Mouse (Mus musculus) small intestine, adult 2 months (tissue): ENCODE data around the gene Kpna2. TPM values are rescaled to one million over a fixed set of nuclear protein-coding genes. Genes with fewer than 3 reads are reported as not detected.
"Not testable (repeated sequence)": the region's sequence is repeated elsewhere in the genome, so short reads cannot be mapped to it uniquely, and the experiment has no call there.

ENCODE experiments used
- H3K27ac ChIP-seq: fragments of 200-500 bp; 2 replicates; pipeline ENCODE4 v1.5.1; 2012; ENCODE audit warnings: low read depth, low read length, control low read depth, inconsistent platforms; ENCODE audit not compliant: insufficient read depth
- H3K27me3 ChIP-seq: fragments of 200-500 bp; 2 replicates; pipeline ENCODE4 v1.6.1; 2012; ENCODE audit warnings: mild to moderate bottlenecking, moderate library complexity, low read length, inconsistent platforms; ENCODE audit not compliant: control insufficient read depth, insufficient read depth
- H3K36me3 ChIP-seq: fragments of 200-500 bp; 2 replicates; pipeline ENCODE4 v1.6.1; 2012; ENCODE audit warnings: mild to moderate bottlenecking, low read length, control low read depth, inconsistent platforms; ENCODE audit not compliant: control insufficient read depth, insufficient read depth
- H3K4me1 ChIP-seq: fragments of 200-500 bp; 2 replicates; pipeline ENCODE4 v1.6.1; 2012; ENCODE audit warnings: low read length, inconsistent platforms, mixed read lengths; ENCODE audit not compliant: control insufficient read depth, insufficient read depth, insufficient read length
- H3K4me3 ChIP-seq: fragments of 200-500 bp; 2 replicates; pipeline ENCODE4 v1.5.1; 2012; ENCODE audit warnings: low read depth, mild to moderate bottlenecking, control low read depth, inconsistent platforms, low read length, moderate library complexity
- CTCF ChIP-seq: fragments of 200-500 bp; IDR thresholded peaks from 2 replicates; pipeline ENCODE4 v1.5.1; 2012; ENCODE audit warnings: low read depth, mild to moderate bottlenecking, control low read depth, inconsistent platforms, low read length, moderate library complexity, mixed read lengths; ENCODE audit not compliant: insufficient replicate concordance, insufficient read length; ENCODE audit errors: extremely low read depth
- POLR2A ChIP-seq: fragments of 200-500 bp; IDR thresholded peaks from 2 replicates; pipeline ENCODE4 v1.6.1; 2012; ENCODE audit warnings: low read depth, mild to moderate bottlenecking, control low read depth, inconsistent platforms, low read length, moderate library complexity
- WGBS: fragments of 180-500 bp; shearing (Covaris S2); methylation state at CpG from one replicate; pipeline ENCODE4 v1.1.7; 2018; 5-methylcytosine and 5-hydroxymethylcytosine counted together
- polyA plus RNA-seq: library from polyadenylated mRNA; depleted of rRNA; stranded (reverse); fragments of >200 nt; gene quantifications from 2 replicates; pipeline ENCODE4 v1.2.3, GENCODE M21; 2012

Kpna2 gene
- polyA plus RNA-seq, 1 experiment: 15.2 TPM

- Histone ChIP-seq H3K36me3 (no peaks in the 10 kb centered on the region), H3K27me3 (no peaks in the 10 kb centered on the region), H3K4me3 (no peak overlapping the region), H3K4me1 (peaks cover 6% of the 10 kb centered on the region; the same call in 1 of the 2 replicates), H3K27ac (no peak overlapping the region)
- peak; percentile 49 for TF ChIP-seq CTCF
- no peak for TF ChIP-seq POLR2A
- 42% methylated on average over 8 of the region's 8 CpGs for WGBS
Measured at GRCm38 (mm10) chr11:107018606-107019005, 19.3 kb upstream of the Kpna2 start.

GRCm38 (mm10) chr11:107017339-107017886 is 18.1 kb upstream of the Kpna2 start:
- TF ChIP-seq CTCF: no peak
- 66% methylated on average over 6 of the region's 6 CpGs for WGBS
- H3K27me3 ChIP-seq: no peaks in the 10 kb centered on the region
- no peaks in the 10 kb centered on the region for H3K36me3 ChIP-seq
- H3K4me1 ChIP-seq: peaks cover under 1% of the 10 kb centered on the region; the same call in 1 of the 2 replicates
- no peak overlapping the region for H3K27ac ChIP-seq
- H3K4me3 ChIP-seq: no peak overlapping the region

DNA sequence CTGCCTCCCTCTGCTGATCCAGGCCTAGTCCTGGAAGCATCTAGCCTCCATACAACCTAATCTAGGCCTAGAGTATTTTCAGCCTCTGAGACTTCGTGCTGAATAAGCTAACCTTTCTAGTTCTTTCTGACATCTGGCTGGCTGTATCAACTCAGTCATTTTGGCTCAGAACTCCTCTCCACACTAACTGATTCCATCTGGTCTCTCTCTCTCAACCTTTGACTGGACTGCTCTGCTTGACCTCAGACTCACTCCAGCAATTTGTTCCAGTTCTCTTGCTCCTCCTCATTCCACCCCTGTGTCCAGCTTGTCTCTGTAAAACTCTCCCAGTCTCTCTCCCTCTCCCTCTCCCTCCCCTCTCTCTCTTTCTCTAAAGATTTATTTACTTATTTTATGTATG is 17.6 kb upstream of the Kpna2 start:
- no peaks in the 10 kb centered on the region for H3K27me3 ChIP-seq
- no peak overlapping the region for H3K27ac ChIP-seq
- H3K4me1 ChIP-seq: no peaks in the 10 kb centered on the region
- WGBS: 81% methylated on average over 1 of the region's 1 CpGs
- H3K4me3 ChIP-seq: no peak overlapping the region
- no peaks in the 10 kb centered on the region for H3K36me3 ChIP-seq
- TF ChIP-seq POLR2A: no peak
- TF ChIP-seq CTCF: no peak

DNA sequence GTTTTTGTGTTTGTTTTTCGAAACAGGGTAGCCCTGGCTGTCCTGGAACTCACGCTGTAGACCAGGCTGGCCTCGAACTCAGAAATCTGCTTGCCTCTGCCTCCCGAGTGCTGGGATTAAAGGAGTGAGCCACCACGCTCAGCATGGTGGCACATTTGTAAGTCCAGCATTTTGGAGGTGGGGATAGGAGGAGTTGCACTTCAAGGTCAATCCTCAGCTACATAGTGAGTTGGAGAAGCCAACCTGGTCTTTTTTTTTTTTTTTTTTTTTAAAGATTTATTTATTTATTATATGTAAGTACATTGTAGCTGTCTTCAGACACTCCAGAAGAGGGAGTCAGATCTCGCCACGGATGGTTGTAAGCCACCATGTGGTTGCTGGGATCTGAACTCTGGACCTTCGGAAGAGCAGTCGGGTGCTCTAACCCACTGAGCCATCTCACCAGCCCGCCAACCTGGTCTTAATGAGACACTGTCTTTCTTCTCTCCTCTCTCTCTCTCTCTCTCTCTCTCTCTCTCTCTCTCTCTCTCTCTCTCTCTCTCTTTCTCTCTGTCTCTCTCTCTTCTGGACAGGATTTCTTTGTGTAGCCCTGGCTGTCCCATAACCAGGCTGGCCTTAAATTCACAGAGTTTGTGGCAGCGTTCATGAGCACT is 16.3 kb upstream of the Kpna2 start:
- not testable (repeated sequence) for H3K27ac ChIP-seq, H3K4me3 ChIP-seq, H3K27me3 ChIP-seq, H3K4me1 ChIP-seq, H3K36me3 ChIP-seq
- WGBS: 81% methylated on average over 11 of the region's 11 CpGs

DNA sequence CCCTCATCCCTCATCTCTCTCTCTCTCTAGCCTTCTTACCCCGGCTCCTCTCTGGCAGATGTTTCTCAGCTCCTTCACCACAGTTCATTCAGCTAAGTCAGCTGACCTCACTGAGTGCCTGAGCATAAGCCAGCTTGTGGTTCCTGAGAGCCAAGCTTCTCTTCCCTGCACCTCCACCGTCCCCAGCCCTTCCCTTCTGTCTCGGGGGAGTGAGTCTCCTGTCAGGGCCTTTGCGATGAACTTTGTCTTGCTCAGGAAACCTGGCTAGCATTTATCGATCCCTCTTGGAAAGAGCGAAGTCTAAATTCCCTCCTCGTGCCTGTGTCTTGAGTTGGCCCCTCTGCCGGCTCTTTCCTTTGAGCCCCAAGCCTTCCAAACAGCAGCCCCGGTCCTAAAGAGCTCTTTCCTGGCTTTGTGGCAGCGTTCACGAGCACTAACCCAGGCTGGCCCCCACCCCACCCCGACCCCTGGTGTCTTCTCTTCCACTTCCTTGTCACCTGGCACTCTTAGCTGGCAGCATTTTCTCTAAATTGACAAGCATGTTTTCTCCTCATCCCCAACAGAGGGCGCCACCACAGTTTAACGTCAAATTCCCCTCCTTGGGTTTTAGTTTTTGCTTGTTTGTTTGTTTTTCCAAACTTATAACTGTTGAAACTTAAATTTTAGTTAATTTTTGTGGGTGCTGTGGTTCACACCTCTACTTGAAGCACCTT is 15.4 kb upstream of the Kpna2 start:
- Histone ChIP-seq H3K27me3 (no peaks in the 10 kb centered on the region), H3K4me3 (peak overlapping the region; percentile 46), H3K36me3 (no peaks in the 10 kb centered on the region), H3K27ac (peak overlapping the region; percentile 95), H3K4me1 (peaks cover 3% of the 10 kb centered on the region; the same call in 1 of the 2 replicates)
- 13% methylated on average over 14 of the region's 14 CpGs for WGBS
- peak; percentile 56; the same call in 1 of the 2 replicates for TF ChIP-seq CTCF
- TF ChIP-seq POLR2A: peak; percentile 12; the same call in 1 of the 2 replicates

- Histone ChIP-seq H3K27me3 (no peaks in the 10 kb centered on the region), H3K4me3 (peak overlapping the region; percentile 46), H3K36me3 (no peaks in the 10 kb centered on the region), H3K4me1 (peaks cover 3% of the 10 kb centered on the region; the same call in 1 of the 2 replicates), H3K27ac (peak overlapping the region; percentile 95)
- TF ChIP-seq POLR2A (no peak), CTCF (0 out of 2 replicates have a peak, but pooled peaks have one; percentile 6)
- WGBS: 72% methylated on average over 11 of the region's 11 CpGs
Measured at GRCm38 (mm10) chr11:107014020-107014585, 14.8 kb upstream of the Kpna2 start.
